8 mouse cellular contexts compared by ENCODE assay signal in the genomic region with DNA sequence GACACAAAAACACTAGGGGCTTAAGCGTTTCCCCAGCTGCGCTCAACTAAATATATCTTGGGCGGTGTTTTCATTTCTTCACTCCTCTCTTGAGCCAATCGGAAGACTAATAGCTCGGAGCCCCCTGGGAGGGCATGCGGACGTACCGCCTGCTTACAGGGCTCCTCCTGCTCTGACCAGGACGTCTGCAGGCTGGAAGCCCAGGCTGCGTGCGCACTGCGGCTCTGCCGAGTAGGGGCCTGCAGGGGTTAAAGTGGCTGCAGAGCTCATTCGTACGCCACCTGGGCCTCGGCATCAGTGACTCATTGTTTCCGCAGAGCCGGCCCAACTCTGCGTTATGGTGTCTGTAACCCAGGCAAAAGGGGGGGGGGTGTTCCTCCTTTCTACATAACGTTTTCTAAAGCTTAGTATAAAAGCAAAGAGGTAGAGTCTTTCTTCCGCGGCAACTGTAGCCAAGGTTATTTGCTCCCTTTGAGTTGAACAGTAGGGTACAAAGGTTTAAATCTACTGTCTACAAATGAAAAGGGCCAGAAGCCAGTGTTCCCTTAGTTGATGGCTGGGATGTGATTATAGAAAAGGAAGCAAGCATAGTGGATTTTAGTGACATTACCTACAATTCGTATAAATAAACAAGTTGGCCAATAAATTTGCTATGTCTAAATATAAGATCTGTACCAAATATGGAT. TPM values are rescaled to one million over a fixed set of nuclear protein-coding genes. Genes with fewer than 3 reads are reported as not detected.
A peak's percentile ranks its signal among the peaks of the same experiment; 100 is the strongest.
DNase-seq lines count a peak whose midpoint lies in the region; ATAC-seq and TF ChIP-seq lines count a peak whose summit lies in the region.

No protein-coding gene starts in this region.

- H3K4me1 ChIP-seq in brown adipose tissue, adult 24 weeks (ENCODE audit: control insufficient read depth, insufficient read depth, insufficient read length, low read length) = peaks cover 20% of the 10 kb centered on the region; the same call in 1 of the 2 replicates
- H3K4me1 ChIP-seq in heart, embryonic 14.5 days (ENCODE audit: control insufficient read depth in 2 of 2, insufficient read depth in 2 of 2, low read length in 2 of 2) = peaks cover 17 to 35% of the 10 kb centered on the region in 2 experiments
- peaks cover 60% of the 10 kb centered on the region for H3K4me1 ChIP-seq in liver, embryonic 15.5 days (replicated peaks)
- peaks cover 19% of the 10 kb centered on the region for H3K4me1 ChIP-seq in neural tube, embryonic 11.5 days (ENCODE audit: control insufficient read depth, insufficient read depth, low read length)
- H3K4me1 ChIP-seq in stomach, postnatal 0 days (replicated peaks; ENCODE audit: control insufficient read depth, insufficient read depth) = peaks cover 13% of the 10 kb centered on the region

- H3K27ac ChIP-seq in brown adipose tissue, adult 24 weeks (replicated peaks; ENCODE audit: low read depth, low read length) = peak overlapping the region; percentile 92
- H3K27ac ChIP-seq in heart, embryonic 14.5 days (replicated peaks in 1 of 2; ENCODE audit: control insufficient read depth in 1 of 2, insufficient read depth in 1 of 2, low read depth in 2 of 2, low read length in 2 of 2) = peak overlapping the region; percentile 95 to 99
- H3K27ac ChIP-seq in liver, embryonic 15.5 days (replicated peaks) = peak overlapping the region; percentile 82
- peak overlapping the region; percentile 90 for H3K27ac ChIP-seq in neural tube, embryonic 11.5 days (ENCODE audit: low read depth, low read length)
- peak overlapping the region; percentile 86 for H3K27ac ChIP-seq in stomach, postnatal 0 days (replicated peaks)

- H3K9ac ChIP-seq in heart, embryonic 14.5 days (ENCODE audit: low read length) = peak overlapping the region; percentile 71
- peak overlapping the region; percentile 50 for H3K9ac ChIP-seq in liver, embryonic 15.5 days
- H3K9ac ChIP-seq in neural tube, embryonic 11.5 days (ENCODE audit: low read length) = peak overlapping the region; percentile 19
- no peak overlapping the region; the same call in none of the 2 replicates for H3K9ac ChIP-seq in stomach, postnatal 0 days (ENCODE audit: low read length)

- peak; percentile 14; the same call in 1 of the 2 replicates for TF ChIP-seq CTCF in stomach, postnatal 0 days (IDR thresholded peaks at IDR 0.05; ENCODE audit: low read depth)

- peak overlapping the region; percentile 68 for H3K4me2 ChIP-seq in heart, embryonic 14.5 days (ENCODE audit: low read length)
- H3K4me2 ChIP-seq in liver, embryonic 15.5 days = peak overlapping the region; percentile 74
- peak overlapping the region; percentile 46 for H3K4me2 ChIP-seq in neural tube, embryonic 11.5 days (ENCODE audit: low read depth)
- peak overlapping the region; percentile 49 for H3K4me2 ChIP-seq in stomach, postnatal 0 days (replicated peaks; ENCODE audit: low read depth)

- H3K4me3 ChIP-seq in brown adipose tissue, adult 24 weeks (ENCODE audit: insufficient read depth, low read depth, low read length) = peak overlapping the region; percentile 36
- H3K4me3 ChIP-seq in heart, embryonic 14.5 days (ENCODE audit: control insufficient read depth in 1 of 2, insufficient read depth in 1 of 2, low read depth in 1 of 2, low read length in 2 of 2) = peak overlapping the region; percentile 20 to 31; a peak in 3 of 4 replicates
- peak overlapping the region; percentile 54 for H3K4me3 ChIP-seq in liver, embryonic 15.5 days (replicated peaks)
- H3K4me3 ChIP-seq in neural tube, embryonic 11.5 days (ENCODE audit: low read depth, low read length) = peak overlapping the region; percentile 7
- H3K4me3 ChIP-seq in stomach, postnatal 0 days (ENCODE audit: low read depth, low read length) = peak overlapping the region; percentile 31

- no peaks in the 10 kb centered on the region for H3K36me3 ChIP-seq in heart, embryonic 14.5 days (ENCODE audit: control insufficient read depth, insufficient read depth, low read length)
- H3K36me3 ChIP-seq in liver, embryonic 15.5 days (replicated peaks) = no peaks in the 10 kb centered on the region
- no peaks in the 10 kb centered on the region for H3K36me3 ChIP-seq in neural tube, embryonic 11.5 days (ENCODE audit: control insufficient read depth, insufficient read depth, low read length)
- H3K36me3 ChIP-seq in stomach, postnatal 0 days (ENCODE audit: control insufficient read depth, insufficient read depth, low read length) = no peaks in the 10 kb centered on the region

- H3K27me3 ChIP-seq in heart, embryonic 14.5 days (ENCODE audit: control insufficient read depth, insufficient read depth, low read length) = no peaks in the 10 kb centered on the region
- H3K27me3 ChIP-seq in liver, embryonic 15.5 days = no peaks in the 10 kb centered on the region
- no peaks in the 10 kb centered on the region for H3K27me3 ChIP-seq in neural tube, embryonic 11.5 days (ENCODE audit: control insufficient read depth, insufficient read depth, low read length)
- H3K27me3 ChIP-seq in stomach, postnatal 0 days (ENCODE audit: control insufficient read depth, insufficient read depth, low read length) = no peaks in the 10 kb centered on the region

- WGBS in heart, embryonic 14.5 days = 3% methylated on average over 23 of the region's 23 CpGs
- 2% methylated on average over 23 of the region's 23 CpGs for WGBS in liver, embryonic 15.5 days (ENCODE audit: insufficient replicate concordance)
- 2% methylated on average over 23 of the region's 23 CpGs for WGBS in neural tube, embryonic 11.5 days
- 2% methylated on average over 23 of the region's 23 CpGs for WGBS in stomach, postnatal 0 days

- peak; percentile 76 for TF ChIP-seq EP300 in stomach, postnatal 0 days (optimal IDR thresholded peaks at IDR 0.05)

- peak; percentile 97 for DNase-seq in CD4-positive, CD25-positive, alpha-beta regulatory T cell, adult 2 months (ENCODE audit: low read depth, low spot score)
- peak; percentile 98 for DNase-seq in fibroblast of lung, adult 2 months (ENCODE audit: low read depth)
- peak; percentile 94 for DNase-seq in kidney, postnatal 14 days
- DNase-seq in neural tube, embryonic 11.5 days (ENCODE audit: low spot score) = peak; percentile 96
- DNase-seq in stomach, postnatal 0 days (ENCODE audit: low spot score) = peak; percentile 95

- ATAC-seq in heart, embryonic 14.5 days (ENCODE audit: insufficient number of reproducible peaks, insufficient read depth, low FRiP score, low read depth) = peak; percentile 100
- peak; percentile 94 for ATAC-seq in liver, embryonic 15.5 days (ENCODE audit: insufficient read depth)
- peak; percentile 98 for ATAC-seq in neural tube, embryonic 11.5 days (ENCODE audit: insufficient read depth, low FRiP score, low TSS enrichment)
- peak; percentile 99 for ATAC-seq in stomach, postnatal 0 days (ENCODE audit: low FRiP score, low TSS enrichment)

- H3K9me3 ChIP-seq in heart, embryonic 14.5 days (ENCODE audit: control insufficient read depth, low read length) = no peaks in the 10 kb centered on the region
- H3K9me3 ChIP-seq in liver, embryonic 15.5 days (replicated peaks) = no peaks in the 10 kb centered on the region
- no peaks in the 10 kb centered on the region for H3K9me3 ChIP-seq in neural tube, embryonic 11.5 days (ENCODE audit: control insufficient read depth, low read length)
- no peaks in the 10 kb centered on the region for H3K9me3 ChIP-seq in stomach, postnatal 0 days (ENCODE audit: control insufficient read depth, low read length)

RNA-seq across cellular contexts. Expression of a gene that starts 53.7 kb away (rescaled TPM):
- 22.6 and 29.2 TPM in 2 replicates for polyA plus RNA-seq in brown adipose tissue, adult 24 weeks (2012; ENCODE audit: insufficient read depth, insufficient read length, missing spikeins)
- 46.9 and 53.0 TPM in 2 replicates for polyA plus RNA-seq in heart, embryonic 14.5 days (2014; fragmentation: Nextera tagmentation; extraction: Ambion mirVana)
- polyA plus RNA-seq in liver, embryonic 15.5 days (2015; fragmentation: Nextera tagmentation; extraction: Ambion mirVana) = 20.1 and 22.1 TPM in 2 replicates
- polyA plus RNA-seq in neural tube, embryonic 11.5 days (2014; fragmentation: Nextera tagmentation; extraction: Ambion mirVana) = 43.7 and 44.7 TPM in 2 replicates
- 15.9 and 18.0 TPM in 2 replicates for polyA plus RNA-seq in stomach, postnatal 0 days (2015; fragmentation: Nextera tagmentation; extraction: Ambion mirVana)

Comparison
In these comparisons a context has a peak if more than half of its experiments do, and no peak if none do; other contexts are left out.
1. Peak in every context shown above with its lines: DNase-seq, ATAC-seq, H3K4me3 ChIP-seq and H3K27ac ChIP-seq.